Mouse (Mus musculus) urinary bladder, adult 2 months (tissue): Measurements from ENCODE around the gene Map3k7. TPM values are rescaled to one million over a fixed set of nuclear protein-coding genes. Genes with fewer than 3 reads are reported as not detected.
"Not testable (repeated sequence)": the region's sequence is repeated elsewhere in the genome, so short reads cannot be mapped to it uniquely, and the experiment has no call there.

Experiments
- DNase-seq: peaks from one replicate; pipeline ENCODE4 v3.0.0; 2022; ENCODE audit warnings: low spot score
- polyA plus RNA-seq: library from polyadenylated mRNA; depleted of rRNA; stranded (reverse); fragments of >200 nt; gene quantifications from 2 replicates; pipeline ENCODE4 v1.2.3, GENCODE M21; 2012

Map3k7 gene
- polyA plus RNA-seq, 1 experiment, result 37.6 TPM

DNA sequence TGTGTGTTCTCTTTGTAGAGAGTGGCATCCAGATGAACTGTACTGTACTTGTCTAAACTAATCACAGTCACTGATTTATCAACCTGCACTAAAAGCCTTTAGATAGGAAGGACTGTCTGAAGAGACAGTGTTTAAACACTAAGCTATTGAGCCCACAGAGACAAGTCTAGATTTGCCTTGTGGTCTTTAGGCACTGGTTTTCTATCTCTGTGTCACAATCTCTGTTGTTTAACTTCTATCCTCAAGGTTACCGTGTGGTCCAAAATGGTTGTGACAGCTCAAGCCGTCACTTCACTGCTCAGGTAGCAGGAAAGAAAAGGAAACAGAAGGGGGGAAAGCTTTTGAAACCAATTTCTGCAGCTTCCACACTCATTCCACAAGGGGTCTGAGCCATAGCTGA, 29.5 kb downstream of the Map3k7 start:
- no peak for DNase-seq

DNA sequence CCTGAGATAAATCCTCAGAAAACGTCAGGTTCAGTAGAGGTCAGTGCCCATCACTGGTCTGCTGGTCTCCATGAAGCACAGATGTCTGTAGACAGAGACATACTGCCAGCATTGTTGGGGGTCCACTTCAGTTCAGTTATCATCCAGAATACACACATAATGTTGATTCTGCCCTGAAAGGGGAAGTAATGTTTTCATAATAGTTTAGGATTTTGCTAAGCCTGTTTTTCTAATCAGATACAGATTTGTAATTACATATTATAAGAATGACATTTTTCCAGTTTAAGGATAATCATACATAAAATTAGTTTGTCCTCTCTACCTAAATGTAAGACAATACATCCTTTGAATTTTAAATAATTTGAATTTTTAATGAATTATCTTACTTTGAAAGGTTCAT, 30.0 kb downstream of the Map3k7 start:
- no peak for DNase-seq

GRCm38 (mm10) chr4:32001498-32001897, 37.6 kb downstream of the Map3k7 start:
- no peak for DNase-seq

DNA sequence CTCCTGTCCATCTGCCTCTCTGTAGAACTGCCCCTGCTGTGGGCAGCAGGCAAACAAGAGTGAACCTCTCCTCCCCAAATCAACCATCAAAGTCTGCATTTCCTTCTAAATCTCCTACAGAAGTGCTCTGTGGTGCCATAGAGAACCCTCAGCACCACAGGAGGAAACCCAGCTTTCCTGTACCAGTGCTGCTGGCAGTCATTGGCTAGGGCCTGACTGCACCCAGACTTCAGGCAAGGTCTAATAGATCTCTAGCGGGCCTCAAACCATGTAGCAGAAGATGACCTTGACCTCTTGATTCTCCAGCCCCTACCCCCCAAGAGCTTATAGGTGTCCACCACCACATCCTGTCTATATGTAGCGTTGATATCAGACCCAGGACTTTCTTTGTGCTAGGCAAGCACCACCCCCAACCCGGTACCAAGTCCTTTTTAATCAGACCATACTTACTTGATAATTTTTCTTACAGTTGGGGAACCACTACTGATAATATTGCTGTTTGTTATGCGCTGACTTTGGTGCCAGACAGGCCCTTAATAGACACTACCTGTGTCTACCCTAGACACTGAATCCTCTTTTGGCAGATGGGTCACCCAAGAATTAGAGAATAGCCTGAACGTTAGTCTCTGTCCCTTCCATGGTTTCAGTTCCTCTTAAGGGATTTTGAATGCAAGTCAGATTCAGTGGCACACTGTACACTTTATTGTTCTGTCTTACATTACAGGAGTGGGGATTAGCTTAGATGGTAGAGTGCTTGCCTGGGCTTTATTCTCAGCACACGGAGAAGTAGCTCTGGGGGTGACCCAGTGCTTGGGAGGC, 41.1 kb downstream of the Map3k7 start:
- no peak for DNase-seq

DNA sequence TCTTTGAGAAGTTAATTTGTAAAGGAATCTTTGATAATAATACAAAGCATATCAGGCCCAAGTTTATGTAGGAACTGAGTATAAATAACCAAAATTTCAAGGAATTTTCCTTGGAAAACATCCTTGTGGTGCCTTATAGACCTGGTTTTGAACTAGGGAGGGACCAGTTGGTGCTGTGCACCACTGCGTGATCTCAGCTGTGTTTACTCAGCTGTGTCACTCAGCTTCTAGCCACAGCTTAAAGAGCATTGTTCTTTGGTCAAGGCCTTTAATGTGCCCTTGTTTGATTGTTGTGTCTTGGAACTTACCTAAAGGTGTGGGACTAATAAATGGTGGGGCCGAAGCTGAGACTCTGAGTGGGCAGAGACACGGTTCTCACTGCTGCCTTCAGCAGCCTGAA, 43.3 kb downstream of the Map3k7 start:
- no peak for DNase-seq

- DNase-seq, result no peak
These were observed 44.2 kb downstream of the Map3k7 start for GRCm38 (mm10) chr4:32008095-32008494.

- DNase-seq, result no peak
These were observed 46.9 kb downstream of the Map3k7 start for GRCm38 (mm10) chr4:32010808-32011207.

- DNase-seq, result no peak
These were observed 47.5 kb downstream of the Map3k7 start for GRCm38 (mm10) chr4:32011218-32011973.

DNA sequence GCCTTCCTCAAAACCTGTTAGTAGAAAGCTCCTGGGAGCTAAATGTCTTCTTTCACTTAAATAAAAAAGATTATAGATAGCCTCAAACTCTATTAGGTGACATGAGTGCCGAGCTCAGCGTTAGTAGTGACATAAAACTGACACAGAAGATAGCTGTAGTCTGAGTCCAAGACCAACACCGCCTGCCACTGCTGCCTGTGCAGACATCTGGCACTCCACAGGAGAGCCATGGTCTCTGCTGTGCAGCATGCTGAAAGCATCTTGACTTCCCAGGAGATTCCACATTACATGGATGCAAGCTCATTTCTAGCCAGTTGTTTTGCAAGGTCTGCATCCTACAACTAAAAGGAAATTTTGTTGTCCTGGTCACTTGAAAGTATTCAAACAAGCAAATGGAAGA, 57.2 kb downstream of the Map3k7 start:
- DNase-seq, result no peak

DNA sequence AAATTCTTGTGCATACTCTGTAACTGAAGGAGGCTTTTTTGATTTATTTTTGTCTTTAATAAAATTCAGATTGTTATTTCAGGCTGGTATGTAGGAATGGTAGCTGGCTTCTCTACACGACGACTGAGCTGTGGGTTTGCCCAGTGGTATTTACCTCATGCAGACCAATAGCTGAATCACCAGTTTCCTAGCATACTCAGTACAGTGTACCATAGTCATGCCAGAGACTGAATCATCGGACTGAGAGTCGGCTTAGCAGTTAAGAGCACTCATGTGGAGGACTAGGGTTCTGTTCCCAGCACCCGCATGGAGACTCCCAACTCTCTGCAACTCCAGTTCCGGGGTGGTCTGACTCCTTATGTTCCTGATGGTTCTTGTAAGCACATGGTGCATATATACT, 58.4 kb downstream of the Map3k7 start:
- no peak for DNase-seq

DNA sequence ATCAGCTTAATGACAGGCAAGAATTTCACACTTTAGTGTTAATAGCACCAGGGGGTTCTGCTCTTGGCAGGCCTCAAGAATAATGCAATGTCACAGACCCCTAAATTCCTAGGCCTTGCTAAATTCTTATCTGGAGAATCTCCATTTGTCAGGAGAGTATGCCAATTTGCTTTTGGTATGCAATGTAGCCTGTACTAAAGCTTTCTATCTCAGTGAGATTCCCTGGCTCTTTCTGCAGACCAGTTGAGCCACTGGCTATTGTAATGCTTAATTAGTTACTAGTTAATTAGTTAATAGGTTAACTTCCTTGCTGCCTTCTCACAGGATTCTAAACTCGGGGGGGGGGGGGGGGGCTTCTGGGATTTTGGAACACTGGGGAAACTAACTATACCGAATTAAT, 60.3 kb downstream of the Map3k7 start:
- not testable (repeated sequence) for DNase-seq

GRCm38 (mm10) chr4:32025105-32025504, 61.2 kb downstream of the Map3k7 start:
- no peak for DNase-seq

DNA sequence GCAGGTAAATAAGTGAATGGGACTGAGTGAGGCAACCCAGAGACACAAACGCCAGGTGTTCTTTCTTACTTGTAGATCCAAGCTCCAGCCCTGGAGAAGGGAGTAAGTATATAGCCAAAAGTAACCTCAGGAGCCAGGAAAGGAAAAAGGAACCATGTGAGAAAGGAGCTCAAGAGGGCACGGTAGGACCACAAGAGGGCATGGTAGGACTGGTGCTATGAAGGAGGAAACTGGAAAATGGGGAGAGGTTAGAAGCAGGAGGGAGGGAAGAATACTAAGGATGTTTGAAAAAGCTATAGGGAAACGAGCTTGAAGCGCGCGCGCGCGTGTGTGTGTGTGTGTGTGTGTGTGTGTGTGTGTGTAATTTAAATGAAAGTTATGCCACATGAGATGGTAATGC, 63.2 kb downstream of the Map3k7 start:
- no peak for DNase-seq

- DNase-seq, result no peak
These were observed 73.4 kb downstream of the Map3k7 start for GRCm38 (mm10) chr4:32037267-32037666.

- no peak for DNase-seq
These were observed 78.0 kb downstream of the Map3k7 start for GRCm38 (mm10) chr4:32041741-32042452.

DNA sequence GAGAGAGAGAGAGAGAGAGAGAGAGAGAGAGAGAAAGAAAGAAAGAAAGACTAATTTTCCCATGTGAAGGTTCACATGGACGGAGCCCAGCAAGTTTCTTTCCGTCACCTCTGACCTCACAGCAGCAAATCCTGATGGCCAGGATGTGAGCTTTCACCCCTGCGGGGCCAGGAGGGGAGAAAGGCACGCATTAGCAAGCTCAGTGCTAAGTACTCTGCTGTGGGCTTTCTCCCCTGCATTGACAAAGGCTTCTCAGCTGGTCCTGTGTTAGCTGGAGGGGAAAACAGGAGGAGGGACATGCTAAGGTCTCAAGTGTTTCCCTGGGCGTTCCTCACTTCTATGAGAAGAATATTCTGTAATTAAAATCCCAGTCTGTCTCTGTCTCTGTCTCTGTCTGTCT, 81.3 kb downstream of the Map3k7 start:
- no peak for DNase-seq

DNA sequence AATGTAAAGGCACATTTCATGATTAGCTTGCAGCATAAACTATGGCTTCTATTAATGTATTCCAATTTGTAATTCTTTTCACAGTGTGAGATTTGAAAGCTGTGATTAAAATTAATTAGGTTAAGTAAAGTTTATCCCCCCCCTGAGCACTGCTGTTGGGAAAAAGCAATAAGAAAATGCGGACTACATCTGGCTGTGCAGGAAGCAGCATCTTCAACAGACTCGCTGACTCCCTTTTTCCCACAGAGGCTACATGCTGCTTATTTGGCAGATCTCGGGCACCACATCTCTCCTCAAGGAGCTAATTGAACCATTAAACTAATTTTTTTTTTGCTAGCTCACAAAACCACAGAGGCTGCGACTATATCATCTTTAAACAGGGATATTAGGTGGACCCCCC, 85.9 kb downstream of the Map3k7 start:
- DNase-seq, result no peak

DNA sequence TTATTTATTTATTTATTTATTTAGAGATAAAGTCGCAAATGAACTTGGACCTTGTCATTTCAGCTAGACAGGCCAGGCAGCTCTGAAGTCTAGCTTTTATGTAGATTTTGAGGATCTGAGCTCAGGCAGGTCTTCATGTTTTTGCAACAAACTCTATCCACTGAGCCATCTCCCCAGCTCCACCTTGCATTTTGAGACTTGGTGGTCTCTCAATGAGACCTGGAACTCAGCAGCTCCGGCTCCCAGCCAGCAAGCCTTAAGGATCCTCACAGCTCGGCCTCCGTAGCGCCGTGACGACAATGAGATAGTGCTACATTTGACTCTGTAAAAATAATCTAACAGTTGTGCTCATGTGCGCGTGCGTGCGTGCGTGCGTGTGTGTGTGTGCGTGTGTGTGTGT, 89.3 kb downstream of the Map3k7 start:
- no peak for DNase-seq

DNA sequence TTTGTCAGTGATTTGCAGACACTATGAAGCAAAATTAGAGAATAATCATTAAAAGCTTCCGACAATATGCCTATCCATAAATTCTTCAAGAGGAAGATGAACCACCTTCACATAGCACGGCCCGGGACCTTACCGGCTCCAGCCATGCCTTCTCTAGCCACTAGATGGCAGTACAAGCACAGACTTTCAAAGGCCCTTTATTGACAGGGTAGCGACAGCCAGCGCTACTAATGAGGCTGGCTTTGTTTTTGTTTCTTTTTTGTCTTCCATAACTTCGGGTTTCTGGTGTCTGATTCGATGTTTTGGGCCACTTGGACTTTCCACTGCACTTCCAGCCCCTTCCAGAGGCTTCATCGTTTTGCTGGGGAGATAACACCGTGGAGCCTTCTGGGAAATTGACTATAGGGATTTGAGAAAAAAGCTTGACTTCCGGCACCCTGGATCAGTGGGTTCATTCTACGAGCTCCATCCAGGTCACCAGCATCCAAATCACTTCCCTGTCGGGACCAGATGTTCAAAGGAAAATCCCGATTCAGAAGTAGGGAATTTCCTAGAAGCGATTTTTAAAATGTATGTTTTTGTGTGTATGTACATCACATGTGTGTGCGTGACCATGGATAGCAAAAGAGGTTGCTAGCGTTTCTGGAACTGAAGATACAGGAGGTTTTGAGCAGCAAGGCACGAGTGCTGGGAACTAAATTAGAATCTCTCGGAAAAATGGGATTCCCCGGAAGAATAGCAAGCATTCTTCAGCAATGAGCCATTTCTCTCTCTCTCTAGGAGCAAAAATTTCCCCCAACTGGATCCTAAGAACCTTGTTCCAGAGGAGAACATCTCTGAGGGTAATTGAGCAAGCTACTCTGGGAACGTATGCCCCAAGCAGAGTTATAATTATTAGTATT, 91.5 kb downstream of the Map3k7 start:
- DNase-seq, result peak; percentile 61

- DNase-seq, result no peak
These were observed 92.5 kb downstream of the Map3k7 start for GRCm38 (mm10) chr4:32056441-32056840.

DNA sequence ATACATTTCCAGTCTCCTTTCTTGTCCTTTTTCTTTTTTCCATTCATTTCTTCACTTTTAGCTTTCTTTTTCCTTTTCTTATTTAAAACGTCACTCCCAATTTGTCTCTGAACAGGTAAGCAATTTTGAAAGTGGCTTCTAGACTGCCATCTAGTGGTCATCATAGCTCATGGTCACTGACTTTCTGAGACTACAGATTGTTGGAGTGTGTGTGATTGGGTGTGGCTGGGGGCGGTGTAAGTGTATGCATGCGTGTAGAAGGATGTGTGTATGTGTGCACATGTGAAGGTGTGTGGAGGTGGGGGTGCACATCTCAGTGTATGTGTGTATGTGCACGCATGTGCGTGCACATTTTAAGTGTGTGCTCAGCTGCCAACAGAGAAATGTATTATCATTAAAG, 93.2 kb downstream of the Map3k7 start:
- no peak for DNase-seq

DNA sequence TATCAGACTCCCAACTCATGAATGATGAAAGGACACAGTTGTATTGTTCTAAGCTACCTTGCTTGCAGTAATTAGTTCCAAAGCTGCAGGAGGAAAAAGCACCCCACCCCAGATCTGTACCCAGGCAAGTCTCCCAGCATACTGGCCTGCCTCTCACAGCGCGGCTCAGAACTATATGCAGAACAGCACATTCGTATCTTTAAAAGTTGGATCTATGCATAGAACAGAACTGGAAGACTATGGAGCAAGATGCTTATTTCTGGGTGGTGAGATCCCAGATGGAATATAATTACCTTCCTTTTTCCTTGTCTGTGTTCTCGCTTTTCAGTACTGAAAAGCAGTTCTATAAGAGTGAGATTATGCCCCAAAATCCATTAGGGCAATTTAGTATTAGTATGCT, 96.8 kb downstream of the Map3k7 start:
- DNase-seq, result no peak
